Mouse (Mus musculus) lung, postnatal 25 days (tissue): ENCODE results near the gene Utp14a.
"Not testable (repeated sequence)": the region's sequence is repeated elsewhere in the genome, so short reads cannot be mapped to it uniquely, and the experiment has no call there.

ENCODE experiments used
- DNase-seq: peaks from one replicate; pipeline ENCODE4 v3.0.0; 2022; ENCODE audit warnings: low spot score

Gene Utp14a

GRCm38 (mm10) chrX:48256468-48257007 is at the start of gene Utp14a:
Gene Utp14a, plus strand, starts transcription at chrX:48256862.
- DNase-seq = peak; percentile 97

GRCm38 (mm10) chrX:48207761-48208487 is 48.7 kb upstream of the Utp14a start:
- DNase-seq = no peak

GRCm38 (mm10) chrX:48208519-48209185 is 48.0 kb upstream of the Utp14a start, which contains the start of gene Zdhhc9:
Gene Zdhhc9, minus strand, starts transcription at chrX:48208878.
- peak; percentile 89 for DNase-seq

- not testable (repeated sequence) for DNase-seq
Observed at GRCm38 (mm10) chrX:48209746-48210145, 46.9 kb upstream of the Utp14a start.

GRCm38 (mm10) chrX:48219468-48219867 is 37.2 kb upstream of the Utp14a start:
- DNase-seq = no peak

GRCm38 (mm10) chrX:48222706-48223105 is 34.0 kb upstream of the Utp14a start:
- no peak for DNase-seq

- no peak for DNase-seq
Observed at GRCm38 (mm10) chrX:48226225-48226624, 30.4 kb upstream of the Utp14a start.

GRCm38 (mm10) chrX:48234417-48234816 is 22.2 kb upstream of the Utp14a start:
- peak; percentile 60 for DNase-seq

GRCm38 (mm10) chrX:48255830-48256428 is 733 bp upstream of the Utp14a start:
- DNase-seq = no peak

GRCm38 (mm10) chrX:48257011-48257410 is 349 bp downstream of the Utp14a start:
- DNase-seq = no peak

GRCm38 (mm10) chrX:48271671-48272070 is 15.0 kb downstream of the Utp14a start:
- DNase-seq = no peak

GRCm38 (mm10) chrX:48274634-48275033 is 18.0 kb downstream of the Utp14a start:
- no peak for DNase-seq

GRCm38 (mm10) chrX:48278103-48278502 is 21.4 kb downstream of the Utp14a start:
- peak; percentile 49 for DNase-seq

- peak; percentile 90 for DNase-seq
Observed at GRCm38 (mm10) chrX:48284386-48285005, 27.8 kb downstream of the Utp14a start.

GRCm38 (mm10) chrX:48285006-48285650 is 28.5 kb downstream of the Utp14a start:
- peak; percentile 84 for DNase-seq

GRCm38 (mm10) chrX:48285651-48286021 is 29.0 kb downstream of the Utp14a start:
- DNase-seq = no peak

GRCm38 (mm10) chrX:48286488-48286887 is 29.8 kb downstream of the Utp14a start:
- DNase-seq = no peak

- DNase-seq = no peak
Observed at GRCm38 (mm10) chrX:48288008-48288407, 31.3 kb downstream of the Utp14a start.

- DNase-seq = no peak
Observed at GRCm38 (mm10) chrX:48291413-48291812, 34.8 kb downstream of the Utp14a start.

GRCm38 (mm10) chrX:48305356-48305755 is 48.7 kb downstream of the Utp14a start:
- no peak for DNase-seq

GRCm38 (mm10) chrX:48310706-48311517 is 54.2 kb downstream of the Utp14a start:
- DNase-seq = no peak
